Mouse (Mus musculus) intestine, embryonic 16.5 days (tissue): ENCODE results near the gene Zfp451. TPM values are rescaled to one million over a fixed set of nuclear protein-coding genes. Genes with fewer than 3 reads are reported as not detected.
"Not testable (repeated sequence)": the region's sequence is repeated elsewhere in the genome, so short reads cannot be mapped to it uniquely, and the experiment has no call there.

ENCODE experiments used
- ATAC-seq: fragments of 200-750 bp; cut with Nextera tagmentation; 2 replicates; pipeline ENCODE4 v1.8.0; 2017; ENCODE audit warnings: moderate TSS enrichment, moderate library complexity
- H3K27ac ChIP-seq: fragments of 300-500 bp; sonication (generic); 2 replicates; pipeline ENCODE4 v1.5.1; 2014; ENCODE audit warnings: mild to moderate bottlenecking, low read length
- H3K27me3 ChIP-seq: fragments of 300-500 bp; sonication (generic); replicated peaks from 2 replicates; pipeline ENCODE4 v1.6.1; 2014; ENCODE audit warnings: low read length, control low read depth, mixed read lengths; ENCODE audit not compliant: control insufficient read depth, insufficient read depth
- H3K36me3 ChIP-seq: fragments of 300-500 bp; sonication (generic); 2 replicates; pipeline ENCODE4 v1.6.1; 2014; ENCODE audit warnings: low read length, control low read depth; ENCODE audit not compliant: control insufficient read depth, insufficient read depth
- H3K4me1 ChIP-seq: fragments of 300-500 bp; sonication (generic); 2 replicates; pipeline ENCODE4 v1.6.1; 2014; ENCODE audit warnings: low read length, control low read depth, mixed read lengths; ENCODE audit not compliant: control insufficient read depth, insufficient read depth
- H3K4me2 ChIP-seq: fragments of 300-500 bp; sonication (generic); 2 replicates; pipeline ENCODE4 v1.6.1; 2014; ENCODE audit warnings: low read depth, low read length, control low read depth
- H3K4me3 ChIP-seq: fragments of 300-500 bp; sonication (generic); 2 replicates; pipeline ENCODE4 v1.5.1; 2014; ENCODE audit warnings: mild to moderate bottlenecking, low read length
- H3K9ac ChIP-seq: fragments of 300-500 bp; sonication (generic); 2 replicates; pipeline ENCODE4 v1.6.1; 2014; ENCODE audit warnings: low read depth, low read length
- H3K9me3 ChIP-seq: fragments of 300-500 bp; sonication (generic); 2 replicates; pipeline ENCODE4 v1.6.1; 2016; ENCODE audit warnings: low read length, control low read depth; ENCODE audit not compliant: control insufficient read depth
- WGBS: fragments of 180-500 bp; shearing (Covaris S2); extraction: QIAGEN DNeasy Blood & Tissue Kit; methylation state at CpG from one replicate; pipeline ENCODE4 v1.1.7; 2014; 5-methylcytosine and 5-hydroxymethylcytosine counted together
- polyA plus RNA-seq: library from polyadenylated mRNA; unstranded; fragments of >200 nt; fragmentation: Nextera tagmentation; extraction: Ambion mirVana; gene quantifications from 2 replicates; pipeline ENCODE4 v1.2.1, GENCODE M21; 2015

Gene Zfp451
- 12.2 TPM in 2 replicates for polyA plus RNA-seq

- Histone ChIP-seq H3K4me2 (peak within 1 kb of the TSS; percentile 73), H3K4me3 (peak within 1 kb of the TSS; percentile 99), H3K9me3 (no peaks in the 10 kb centered on the region), H3K27me3 (no peaks in the 10 kb centered on the region), H3K27ac (peak within 1 kb of the TSS; percentile 90), H3K4me1 (peaks cover 7% of the 10 kb centered on the region), H3K9ac (peak within 1 kb of the TSS; percentile 99), H3K36me3 (peaks cover 2% of the 10 kb centered on the region; the same call in 1 of the 2 replicates)
- under 1% methylated on average over 73 of the region's 85 CpGs for WGBS
- ATAC-seq: peak; percentile 96
These were observed at the start of gene Zfp451 for GRCm38 (mm10) chr1:33813868-33814794. Gene Zfp451, minus strand, starts transcription at chr1:33814595.

DNA sequence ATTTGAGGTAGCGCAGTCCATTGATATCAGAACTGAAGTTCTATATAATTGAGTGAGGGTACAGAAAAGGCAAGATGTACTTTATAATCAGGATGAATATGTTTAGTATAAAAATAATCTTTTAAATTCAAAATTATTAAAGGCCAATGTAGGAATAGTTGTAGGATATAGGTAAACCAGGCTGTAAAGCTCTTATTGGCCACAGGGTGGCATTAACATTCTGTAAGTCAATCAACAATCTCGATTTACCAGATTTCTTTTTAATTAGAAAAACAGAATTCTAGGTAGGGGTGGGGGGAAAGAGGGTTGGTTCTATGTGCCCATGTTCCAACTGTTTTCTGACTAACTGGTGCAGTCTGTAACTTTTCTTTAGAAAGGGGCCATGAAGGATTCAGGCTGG, 32.4 kb upstream of the Zfp451 start:
- Histone ChIP-seq H3K9ac (no peak overlapping the region), H3K9me3 (no peaks in the 10 kb centered on the region), H3K4me2 (no peak overlapping the region), H3K27ac (no peak overlapping the region), H3K4me3 (no peak overlapping the region), H3K27me3 (no peaks in the 10 kb centered on the region), H3K36me3 (no peaks in the 10 kb centered on the region), H3K4me1 (no peaks in the 10 kb centered on the region)
- 91% methylated on average over 2 of the region's 2 CpGs for WGBS
- no peak for ATAC-seq

- Histone ChIP-seq H3K9ac (no peak overlapping the region), H3K4me1 (no peaks in the 10 kb centered on the region), H3K27me3 (no peaks in the 10 kb centered on the region), H3K36me3 (no peaks in the 10 kb centered on the region), H3K9me3 (no peaks in the 10 kb centered on the region), H3K4me3 (no peak overlapping the region), H3K4me2 (no peak overlapping the region), H3K27ac (no peak overlapping the region)
- ATAC-seq: no peak
- 82% methylated on average over 6 of the region's 6 CpGs for WGBS
These were observed 29.4 kb upstream of the Zfp451 start for GRCm38 (mm10) chr1:33843823-33844222.

GRCm38 (mm10) chr1:33838952-33839351, 24.6 kb upstream of the Zfp451 start:
- not testable (repeated sequence) for H3K27ac ChIP-seq, H3K9me3 ChIP-seq, H3K4me1 ChIP-seq, H3K9ac ChIP-seq, H3K4me3 ChIP-seq, H3K4me2 ChIP-seq, H3K27me3 ChIP-seq, H3K36me3 ChIP-seq, ATAC-seq
- WGBS: 98% methylated on average over 14 of the region's 14 CpGs

- Histone ChIP-seq H3K9ac (no peak overlapping the region), H3K27me3 (no peaks in the 10 kb centered on the region), H3K27ac (no peak overlapping the region), H3K36me3 (no peaks in the 10 kb centered on the region), H3K4me3 (no peak overlapping the region), H3K4me1 (no peaks in the 10 kb centered on the region), H3K9me3 (0 out of 2 replicates have a peak, but pooled peaks cover 3% of the 10 kb centered on the region), H3K4me2 (no peak overlapping the region)
- 68% methylated on average over 4 of the region's 4 CpGs for WGBS
- ATAC-seq: no peak
These were observed 16.2 kb upstream of the Zfp451 start for GRCm38 (mm10) chr1:33830586-33830985.

GRCm38 (mm10) chr1:33817931-33818330, 3.5 kb upstream of the Zfp451 start:
- no peaks in the 10 kb centered on the region for H3K36me3 ChIP-seq
- H3K9me3 ChIP-seq: no peaks in the 10 kb centered on the region
- no peak for ATAC-seq
- H3K4me3 ChIP-seq: no peak overlapping the region
- WGBS: 78% methylated on average over 2 of the region's 2 CpGs
- H3K9ac ChIP-seq: no peak overlapping the region
- no peak overlapping the region for H3K4me2 ChIP-seq
- peaks cover 5% of the 10 kb centered on the region; the same call in 1 of the 2 replicates for H3K4me1 ChIP-seq
- no peaks in the 10 kb centered on the region for H3K27me3 ChIP-seq
- no peak overlapping the region for H3K27ac ChIP-seq

GRCm38 (mm10) chr1:33813495-33813867, 914 bp downstream of the Zfp451 start:
- Histone ChIP-seq H3K27ac (peak overlapping the region; percentile 90), H3K36me3 (peaks cover 2% of the 10 kb centered on the region; the same call in 1 of the 2 replicates), H3K4me3 (peak overlapping the region; percentile 99), H3K27me3 (no peaks in the 10 kb centered on the region), H3K4me2 (peak overlapping the region; percentile 73), H3K9me3 (no peaks in the 10 kb centered on the region), H3K9ac (peak overlapping the region; percentile 99), H3K4me1 (peaks cover 7% of the 10 kb centered on the region)
- 7% methylated on average over 11 of the region's 11 CpGs for WGBS
- ATAC-seq: peak; percentile 9; the same call in 1 of the 2 replicates

DNA sequence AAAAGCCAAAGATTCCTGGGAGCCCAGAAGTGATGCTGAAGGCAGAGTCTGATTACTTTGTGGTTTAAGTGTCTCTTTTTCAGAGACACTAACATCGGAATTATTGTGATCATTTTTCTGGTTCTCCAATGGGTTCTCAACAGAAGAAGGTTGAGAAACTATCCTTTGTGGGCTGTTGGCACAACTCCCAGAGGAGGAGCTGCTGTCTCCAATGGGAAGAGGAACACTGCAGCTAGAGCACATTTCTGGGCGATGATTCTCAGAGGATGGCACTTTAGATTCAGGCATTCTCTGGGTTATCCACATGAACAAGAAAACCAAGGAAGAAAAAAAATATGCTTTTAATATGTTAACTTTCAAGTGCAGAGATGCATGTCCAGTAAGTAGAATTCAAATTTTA, 11.1 kb downstream of the Zfp451 start:
- Histone ChIP-seq H3K27me3 (no peaks in the 10 kb centered on the region), H3K4me2 (no peak overlapping the region), H3K27ac (no peak overlapping the region), H3K9ac (no peak overlapping the region), H3K36me3 (peaks cover 30% of the 10 kb centered on the region), H3K4me1 (no peaks in the 10 kb centered on the region), H3K9me3 (no peaks in the 10 kb centered on the region), H3K4me3 (no peak overlapping the region)
- 96% methylated on average over 2 of the region's 2 CpGs for WGBS
- ATAC-seq: no peak

DNA sequence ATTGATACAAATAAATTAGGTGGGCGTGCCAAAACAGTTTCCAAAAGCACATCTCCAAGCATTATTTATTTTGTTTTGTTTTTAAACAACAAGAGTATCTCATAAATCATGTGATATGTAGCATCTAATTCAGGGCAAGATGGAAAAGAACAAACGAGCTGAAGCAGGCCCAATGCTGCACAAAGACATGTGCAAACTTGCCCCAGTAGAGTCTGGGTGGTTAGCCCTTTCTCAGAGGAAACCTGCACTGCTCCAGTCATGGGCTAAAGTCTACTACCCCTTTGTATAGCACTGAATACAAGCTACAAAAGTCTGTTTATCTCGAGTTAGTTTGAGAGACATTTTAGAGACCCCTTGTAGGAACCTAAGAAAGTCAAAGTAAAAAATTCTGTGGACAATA, 14.8 kb downstream of the Zfp451 start:
- Histone ChIP-seq H3K9me3 (no peaks in the 10 kb centered on the region), H3K9ac (no peak overlapping the region), H3K4me1 (no peaks in the 10 kb centered on the region), H3K27me3 (no peaks in the 10 kb centered on the region), H3K4me3 (no peak overlapping the region), H3K4me2 (no peak overlapping the region), H3K36me3 (peaks cover 22% of the 10 kb centered on the region), H3K27ac (no peak overlapping the region)
- 79% methylated on average over 3 of the region's 3 CpGs for WGBS
- ATAC-seq: no peak
